Mouse (Mus musculus): Measurements from ENCODE around the gene T2.

DNA sequence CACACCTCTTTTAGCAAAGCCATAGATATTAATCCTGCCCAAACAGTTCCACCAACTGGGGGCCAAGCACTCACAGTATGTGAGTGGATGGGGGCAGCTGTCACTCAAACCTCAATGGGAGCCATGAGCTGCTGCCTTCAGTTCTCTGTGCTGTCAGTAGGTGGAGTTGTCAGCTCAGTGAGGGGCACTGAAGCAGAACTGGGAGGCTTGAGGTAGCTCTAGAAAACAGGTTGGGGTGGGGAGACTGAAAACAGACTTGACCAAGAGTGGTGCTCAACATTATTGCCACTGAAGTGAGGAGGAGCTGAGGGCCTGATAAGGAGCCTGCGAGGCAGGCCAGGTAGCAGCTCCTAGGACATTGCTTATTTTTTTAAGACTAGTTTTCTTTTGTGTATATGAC is 39.5 kb upstream of the T2 start:
- TF ChIP-seq POLR2A (IDR thresholded peaks at IDR 0.05; ENCODE audit: borderline replicate concordance, low read depth, low read length) (no peak), CTCF (IDR thresholded peaks at IDR 0.05; ENCODE audit: low read depth, low read length) (no peak)
